ENCODE assay signal across 31 mouse cellular contexts in genomic region chr15:31456381-31456780, GRCm38 (mm10). TPM values are rescaled to one million over a fixed set of nuclear protein-coding genes. Genes with fewer than 3 reads are reported as not detected.
DNase-seq lines count a peak whose midpoint lies in the region; ATAC-seq and TF ChIP-seq lines count a peak whose summit lies in the region.
"Had no signal": no experiment of that assay in that cellular context is flagged by ENCODE, and none has a peak within 500 bp of the region (broad histone marks: within the 10 kb centered on the region; RNA-seq: fewer than 3 reads in every experiment).

No protein-coding gene starts in this region.

- H3K27ac ChIP-seq in heart, embryonic 10.5 days, result no peak overlapping the region
- 0 out of 2 replicates have a peak overlapping the region, but pooled peaks have one; percentile 32 for H3K27ac ChIP-seq in liver, adult 2 months (replicated peaks; ENCODE audit: insufficient read depth, low read depth, low read length)
- no peak overlapping the region for H3K27ac ChIP-seq in liver, embryonic 11.5 days (ENCODE audit: low read depth, low read length)
- H3K27ac ChIP-seq: embryonic facial prominence, embryonic 10.5 days; embryonic facial prominence, embryonic 15.5 days; forebrain, embryonic 12.5 days; heart, embryonic 15.5 days; intestine, embryonic 15.5 days; limb, embryonic 10.5 days; limb, embryonic 15.5 days; neural tube, embryonic 15.5 days; stomach, postnatal 0 days had no signal

- TF ChIP-seq CTCF in liver, adult 2 months (IDR thresholded peaks at IDR 0.05; ENCODE audit: low read depth, low read length), result no peak

- H3K27me3 ChIP-seq in heart, embryonic 10.5 days (ENCODE audit: insufficient read depth, poor library complexity, severe bottlenecking), result no peaks in the 10 kb centered on the region
- no peaks in the 10 kb centered on the region for H3K27me3 ChIP-seq in liver, adult 2 months (ENCODE audit: control insufficient read depth, insufficient read depth, low read length)
- H3K27me3 ChIP-seq in liver, embryonic 11.5 days (replicated peaks; ENCODE audit: control insufficient read depth, insufficient read depth, low read length), result no peaks in the 10 kb centered on the region
- H3K27me3 ChIP-seq: CH12.LX; embryonic facial prominence, embryonic 15.5 days; forebrain, embryonic 12.5 days; heart, embryonic 15.5 days; intestine, embryonic 15.5 days; limb, embryonic 15.5 days; neural tube, embryonic 15.5 days had no signal

- peaks cover 6% of the 10 kb centered on the region; the same call in 1 of the 2 replicates for H3K4me1 ChIP-seq in heart, embryonic 10.5 days
- peaks cover 14% of the 10 kb centered on the region for H3K4me1 ChIP-seq in liver, adult 2 months (ENCODE audit: control insufficient read depth, insufficient read depth, low read length)
- peaks cover 17% of the 10 kb centered on the region for H3K4me1 ChIP-seq in liver, embryonic 11.5 days (replicated peaks; ENCODE audit: control insufficient read depth, insufficient read depth, low read length)

- no peaks in the 10 kb centered on the region for H3K9me3 ChIP-seq in heart, embryonic 10.5 days
- no peaks in the 10 kb centered on the region for H3K9me3 ChIP-seq in liver, embryonic 11.5 days (ENCODE audit: control insufficient read depth, low read length)
- H3K9me3 ChIP-seq: embryonic facial prominence, embryonic 10.5 days; embryonic facial prominence, embryonic 15.5 days; forebrain, embryonic 12.5 days; heart, embryonic 15.5 days; intestine, embryonic 15.5 days; limb, embryonic 10.5 days; limb, embryonic 15.5 days; neural tube, embryonic 15.5 days had no signal

- H3K9ac ChIP-seq in liver, adult 2 months (ENCODE audit: low read depth, low read length), result no peak overlapping the region
- H3K9ac ChIP-seq in liver, embryonic 11.5 days (ENCODE audit: low read depth, low read length), result no peak overlapping the region
- H3K9ac ChIP-seq: embryonic facial prominence, embryonic 15.5 days; forebrain, embryonic 12.5 days; heart, embryonic 15.5 days; intestine, embryonic 15.5 days; limb, embryonic 15.5 days; neural tube, embryonic 15.5 days had no signal

- DNase-seq in adrenal gland, postnatal 10 days, result peak; percentile 43
- DNase-seq in adrenal gland, adult (ENCODE audit: inconsistent age in 2 of 2, low spot score in 1 of 2), result no peak
- peak; percentile 81 for DNase-seq in heart, adult 11 months
- no peak for DNase-seq in heart, embryonic 10.5 days (ENCODE audit: low spot score)
- DNase-seq in liver, adult 2 months (ENCODE audit: extremely low read depth, low read depth, low spot score), result peak; percentile 89
- no peak for DNase-seq in liver, embryonic 11.5 days (ENCODE audit: low spot score)
- DNase-seq in right cerebral cortex, adult 18-20 months, result peak; percentile 29
- no peak for DNase-seq in right cerebral cortex, postnatal 25 days
- DNase-seq: adrenal gland, postnatal 14 days; cerebellum, postnatal 10 days; gastrocnemius, postnatal 10 days; kidney, adult 8-10 months; midbrain, embryonic 14.5 days; retina, postnatal 1 day; spleen, adult 18-20 months; thymus, adult 18-20 months; thymus, postnatal 25 days had no signal

- TF ChIP-seq POLR2A in liver, adult 2 months (IDR thresholded peaks at IDR 0.05; ENCODE audit: extremely low read depth, insufficient read depth, low read length), result no peak

- no peak overlapping the region for H3K4me3 ChIP-seq in heart, embryonic 10.5 days
- H3K4me3 ChIP-seq in liver, adult 2 months (ENCODE audit: insufficient read depth, low read depth, low read length), result no peak overlapping the region
- no peak overlapping the region for H3K4me3 ChIP-seq in liver, embryonic 11.5 days (ENCODE audit: low read depth, low read length)
- H3K4me3 ChIP-seq: embryonic facial prominence, embryonic 10.5 days; embryonic facial prominence, embryonic 15.5 days; forebrain, embryonic 12.5 days; heart, embryonic 15.5 days; intestine, embryonic 15.5 days; limb, embryonic 10.5 days; limb, embryonic 15.5 days; neural tube, embryonic 15.5 days had no signal

- H3K4me2 ChIP-seq in liver, embryonic 11.5 days, result no peak overlapping the region
- H3K4me2 ChIP-seq: embryonic facial prominence, embryonic 15.5 days; forebrain, embryonic 12.5 days; heart, embryonic 15.5 days; intestine, embryonic 15.5 days; limb, embryonic 15.5 days; neural tube, embryonic 15.5 days had no signal

- no peak for ATAC-seq in liver, embryonic 11.5 days (replicated peaks; ENCODE audit: low FRiP score)
- ATAC-seq: activated CD4-positive, CD25-positive, alpha-beta regulatory T cell, adult 4 months; hindbrain, embryonic 16.5 days; intestine, embryonic 15.5 days had no signal

- H3K36me3 ChIP-seq in heart, embryonic 10.5 days, result peaks cover 45% of the 10 kb centered on the region
- peaks cover 32% of the 10 kb centered on the region for H3K36me3 ChIP-seq in liver, adult 2 months (ENCODE audit: control insufficient read depth, insufficient read depth, low read length)
- H3K36me3 ChIP-seq in liver, embryonic 11.5 days (ENCODE audit: control insufficient read depth, insufficient read depth, low read length), result peaks cover 4% of the 10 kb centered on the region; the same call in 1 of the 2 replicates

- no peaks in the 10 kb centered on the region; the same call in 1 of the 2 replicates for H3K79me2 ChIP-seq in liver, adult 2 months (ENCODE audit: control insufficient read depth, insufficient read depth, low read length)

- WGBS in heart, embryonic 10.5 days, result 93% methylated on average over 5 of the region's 5 CpGs
- WGBS in liver, adult 2 months, result 26% methylated on average over 5 of the region's 5 CpGs
- 91% methylated on average over 5 of the region's 5 CpGs for WGBS in liver, embryonic 11.5 days

RNA-seq across cellular contexts. Expression of gene Ropn1l, which starts 2.8 kb away (rescaled TPM):
- 1 to 10 TPM; 2.6 to 3.5 TPM for total RNA-seq in adrenal gland, postnatal 10 days (2021)
- polyA plus RNA-seq in heart, embryonic 10.5 days (2016; fragmentation: Nextera tagmentation; extraction: Ambion mirVana), result 3.4 and 3.7 TPM in 2 replicates
- total RNA-seq in liver, adult 2 months (2014; rRNA removed), result 12.1 and 13.0 TPM in 2 replicates
- 8.0 and 8.5 TPM in 2 replicates for polyA plus RNA-seq in liver, adult 2 months (2012; rRNA removed)
- polyA plus RNA-seq in liver, embryonic 11.5 days (2014; fragmentation: Nextera tagmentation; extraction: Ambion mirVana), result 3.0 and 3.1 TPM in 2 replicates
- total RNA-seq: ES-E14; heart, postnatal 25 days had no signal

Comparison
In these comparisons a context has a peak if more than half of its experiments do, and no peak if none do; other contexts are left out.
1. DNase-seq: peak in adrenal gland, postnatal 10 days (single experiment), heart, adult 11 months (single experiment), liver, adult 2 months (single experiment) and right cerebral cortex, adult 18-20 months (single experiment); none in adrenal gland, adult (0 of 2), heart, embryonic 10.5 days (single experiment), liver, embryonic 11.5 days (single experiment) and right cerebral cortex, postnatal 25 days (single experiment).